Mouse (Mus musculus): ENCODE measurements around the gene Ccdc148. TPM values are rescaled to one million over a fixed set of nuclear protein-coding genes. Genes with fewer than 3 reads are reported as not detected.

The Ccdc148 gene
- polyA plus RNA-seq, 1 experiment from 2014 or later = 2.7 TPM

GRCm38 (mm10) chr2:59007356-59007755 is 153.1 kb downstream of the Ccdc148 start:
- ATAC-seq (ENCODE audit: low FRiP score, low TSS enrichment) (no peak), DNase-seq (no peak)
- H3K36me3 ChIP-seq (ENCODE audit: control insufficient read depth, insufficient read depth, low read length) = no peaks in the 10 kb centered on the region
- 92% methylated on average over 5 of the region's 5 CpGs for WGBS
- H3K9ac ChIP-seq (replicated peaks; ENCODE audit: low read length) = no peak overlapping the region
- no peaks in the 10 kb centered on the region for H3K27me3 ChIP-seq (ENCODE audit: control insufficient read depth, insufficient read depth, low read length)
- H3K27ac ChIP-seq (replicated peaks; ENCODE audit: low read depth, low read length) = no peak overlapping the region
- H3K4me2 ChIP-seq (ENCODE audit: low read length) = no peak overlapping the region
- no peak overlapping the region for H3K4me3 ChIP-seq (replicated peaks; ENCODE audit: low read depth, low read length)
- H3K9me3 ChIP-seq (ENCODE audit: control insufficient read depth, low read length) = no peaks in the 10 kb centered on the region
- no peaks in the 10 kb centered on the region for H3K4me1 ChIP-seq (ENCODE audit: control insufficient read depth, insufficient read depth, low read length)

GRCm38 (mm10) chr2:59006567-59007340 is 153.7 kb downstream of the Ccdc148 start:
- WGBS = 87% methylated on average over 8 of the region's 8 CpGs
- Histone ChIP-seq H3K27me3 (ENCODE audit: control insufficient read depth, insufficient read depth, low read length) (no peaks in the 10 kb centered on the region), H3K36me3 (ENCODE audit: control insufficient read depth, insufficient read depth, low read length) (no peaks in the 10 kb centered on the region)

GRCm38 (mm10) chr2:58997151-58997550 is 163.3 kb downstream of the Ccdc148 start:
- Histone ChIP-seq H3K9ac (replicated peaks; ENCODE audit: low read length) (no peak overlapping the region), H3K4me1 (ENCODE audit: control insufficient read depth, insufficient read depth, low read length) (no peaks in the 10 kb centered on the region), H3K27me3 (ENCODE audit: control insufficient read depth, insufficient read depth, low read length) (no peaks in the 10 kb centered on the region), H3K36me3 (ENCODE audit: control insufficient read depth, insufficient read depth, low read length) (no peaks in the 10 kb centered on the region), H3K4me3 (replicated peaks; ENCODE audit: low read depth, low read length) (no peak overlapping the region), H3K27ac (replicated peaks; ENCODE audit: low read depth, low read length) (no peak overlapping the region), H3K9me3 (ENCODE audit: control insufficient read depth, low read length) (no peaks in the 10 kb centered on the region), H3K4me2 (ENCODE audit: low read length) (no peak overlapping the region)
- no peak for DNase-seq
- ATAC-seq (ENCODE audit: low FRiP score, low TSS enrichment) = no peak
- 70% methylated on average over 2 of the region's 2 CpGs for WGBS

More at GRCm38 (mm10) chr2:59006567-59007340, 153.7 kb downstream of the Ccdc148 start:
- H3K27ac ChIP-seq (replicated peaks; ENCODE audit: low read depth, low read length) = no peak overlapping the region
- H3K4me1 ChIP-seq (ENCODE audit: control insufficient read depth, insufficient read depth, low read length) = no peaks in the 10 kb centered on the region
- no peak overlapping the region for H3K4me3 ChIP-seq (replicated peaks; ENCODE audit: low read depth, low read length)
- H3K9me3 ChIP-seq (ENCODE audit: control insufficient read depth, low read length) = no peaks in the 10 kb centered on the region
- ATAC-seq (ENCODE audit: low FRiP score, low TSS enrichment) (no peak), DNase-seq (no peak)
- H3K4me2 ChIP-seq (ENCODE audit: low read length) = no peak overlapping the region
- H3K9ac ChIP-seq (replicated peaks; ENCODE audit: low read length) = no peak overlapping the region

- no peaks in the 10 kb centered on the region for H3K4me1 ChIP-seq (ENCODE audit: control insufficient read depth, insufficient read depth, low read length)
- 85% methylated on average over 14 of the region's 14 CpGs for WGBS
- no peak overlapping the region for H3K4me2 ChIP-seq (ENCODE audit: low read length)
- no peaks in the 10 kb centered on the region for H3K9me3 ChIP-seq (ENCODE audit: control insufficient read depth, low read length)
- H3K27me3 ChIP-seq (ENCODE audit: control insufficient read depth, insufficient read depth, low read length) = no peaks in the 10 kb centered on the region
- H3K4me3 ChIP-seq (replicated peaks; ENCODE audit: low read depth, low read length) = no peak overlapping the region
- ATAC-seq (ENCODE audit: low FRiP score, low TSS enrichment) = no peak
- H3K9ac ChIP-seq (replicated peaks; ENCODE audit: low read length) = no peak overlapping the region
- DNase-seq = no peak
- no peak overlapping the region for H3K27ac ChIP-seq (replicated peaks; ENCODE audit: low read depth, low read length)
- no peaks in the 10 kb centered on the region for H3K36me3 ChIP-seq (ENCODE audit: control insufficient read depth, insufficient read depth, low read length)
Observed at GRCm38 (mm10) chr2:58992431-58993191, 167.9 kb downstream of the Ccdc148 start.

- no peak for ATAC-seq (ENCODE audit: low FRiP score, low TSS enrichment)
- Histone ChIP-seq H3K27me3 (ENCODE audit: control insufficient read depth, insufficient read depth, low read length) (no peaks in the 10 kb centered on the region), H3K4me1 (ENCODE audit: control insufficient read depth, insufficient read depth, low read length) (no peaks in the 10 kb centered on the region), H3K36me3 (ENCODE audit: control insufficient read depth, insufficient read depth, low read length) (no peaks in the 10 kb centered on the region), H3K9me3 (ENCODE audit: control insufficient read depth, low read length) (no peaks in the 10 kb centered on the region), H3K4me3 (replicated peaks; ENCODE audit: low read depth, low read length) (no peak overlapping the region), H3K9ac (replicated peaks; ENCODE audit: low read length) (no peak overlapping the region), H3K4me2 (ENCODE audit: low read length) (no peak overlapping the region), H3K27ac (replicated peaks; ENCODE audit: low read depth, low read length) (no peak overlapping the region)
- WGBS = 92% methylated on average over 7 of the region's 7 CpGs
- DNase-seq = no peak
Observed at GRCm38 (mm10) chr2:58978095-58978494, 182.4 kb downstream of the Ccdc148 start.

- no peaks in the 10 kb centered on the region for H3K9me3 ChIP-seq (ENCODE audit: control insufficient read depth, low read length)
- H3K27me3 ChIP-seq (ENCODE audit: control insufficient read depth, insufficient read depth, low read length) = no peaks in the 10 kb centered on the region
- ATAC-seq (ENCODE audit: low FRiP score, low TSS enrichment) (no peak), DNase-seq (no peak)
- H3K4me3 ChIP-seq (replicated peaks; ENCODE audit: low read depth, low read length) = no peak overlapping the region
- no peak overlapping the region for H3K4me2 ChIP-seq (ENCODE audit: low read length)
- no peak overlapping the region for H3K27ac ChIP-seq (replicated peaks; ENCODE audit: low read depth, low read length)
- 65% methylated on average over 9 of the region's 9 CpGs for WGBS
- H3K9ac ChIP-seq (replicated peaks; ENCODE audit: low read length) = no peak overlapping the region
- H3K36me3 ChIP-seq (ENCODE audit: control insufficient read depth, insufficient read depth, low read length) = no peaks in the 10 kb centered on the region
- H3K4me1 ChIP-seq (ENCODE audit: control insufficient read depth, insufficient read depth, low read length) = no peaks in the 10 kb centered on the region
Observed at GRCm38 (mm10) chr2:58971507-58972275, 188.8 kb downstream of the Ccdc148 start.

GRCm38 (mm10) chr2:58956770-58957300 is 203.6 kb downstream of the Ccdc148 start:
- H3K4me2 ChIP-seq (ENCODE audit: low read length) = no peak overlapping the region
- DNase-seq (peak; percentile 47), ATAC-seq (ENCODE audit: low FRiP score, low TSS enrichment) (no peak)
- 4% methylated on average over 2 of the region's 2 CpGs for WGBS
- H3K4me3 ChIP-seq (replicated peaks; ENCODE audit: low read depth, low read length) = no peak overlapping the region
- no peaks in the 10 kb centered on the region for H3K27me3 ChIP-seq (ENCODE audit: control insufficient read depth, insufficient read depth, low read length)
- H3K27ac ChIP-seq (replicated peaks; ENCODE audit: low read depth, low read length) = no peak overlapping the region
- H3K36me3 ChIP-seq (ENCODE audit: control insufficient read depth, insufficient read depth, low read length) = no peaks in the 10 kb centered on the region
- no peak overlapping the region for H3K9ac ChIP-seq (replicated peaks; ENCODE audit: low read length)
- H3K4me1 ChIP-seq (ENCODE audit: control insufficient read depth, insufficient read depth, low read length) = no peaks in the 10 kb centered on the region
- H3K9me3 ChIP-seq (ENCODE audit: control insufficient read depth, low read length) = no peaks in the 10 kb centered on the region

- no peaks in the 10 kb centered on the region for H3K9me3 ChIP-seq (ENCODE audit: control insufficient read depth, low read length)
- H3K4me3 ChIP-seq (replicated peaks; ENCODE audit: low read depth, low read length) = no peak overlapping the region
- H3K27ac ChIP-seq (replicated peaks; ENCODE audit: low read depth, low read length) = no peak overlapping the region
- 29% methylated on average over 2 of the region's 2 CpGs for WGBS
- DNase-seq (no peak), ATAC-seq (ENCODE audit: low FRiP score, low TSS enrichment) (no peak)
- no peak overlapping the region for H3K4me2 ChIP-seq (ENCODE audit: low read length)
- H3K4me1 ChIP-seq (ENCODE audit: control insufficient read depth, insufficient read depth, low read length) = no peaks in the 10 kb centered on the region
- no peaks in the 10 kb centered on the region for H3K36me3 ChIP-seq (ENCODE audit: control insufficient read depth, insufficient read depth, low read length)
- H3K27me3 ChIP-seq (ENCODE audit: control insufficient read depth, insufficient read depth, low read length) = no peaks in the 10 kb centered on the region
- no peak overlapping the region for H3K9ac ChIP-seq (replicated peaks; ENCODE audit: low read length)
Observed at GRCm38 (mm10) chr2:58956351-58956750, 204.1 kb downstream of the Ccdc148 start.

Data from midbrain, embryonic 14.5 days (tissue).